Mouse (Mus musculus) central nervous system, embryonic 14 days (tissue): ENCODE data around the gene Usp13. TPM values are rescaled to one million over a fixed set of nuclear protein-coding genes. Genes with fewer than 3 reads are reported as not detected.

Experiments used
- polyA plus RNA-seq: library from polyadenylated mRNA; depleted of rRNA; stranded (reverse); fragments of >200 nt; gene quantifications from 2 replicates; pipeline ENCODE4 v1.2.3, GENCODE M21; 2012; rRNA removed

Gene Usp13
- 5.0 and 5.7 TPM in 2 replicates for polyA plus RNA-seq

DNA sequence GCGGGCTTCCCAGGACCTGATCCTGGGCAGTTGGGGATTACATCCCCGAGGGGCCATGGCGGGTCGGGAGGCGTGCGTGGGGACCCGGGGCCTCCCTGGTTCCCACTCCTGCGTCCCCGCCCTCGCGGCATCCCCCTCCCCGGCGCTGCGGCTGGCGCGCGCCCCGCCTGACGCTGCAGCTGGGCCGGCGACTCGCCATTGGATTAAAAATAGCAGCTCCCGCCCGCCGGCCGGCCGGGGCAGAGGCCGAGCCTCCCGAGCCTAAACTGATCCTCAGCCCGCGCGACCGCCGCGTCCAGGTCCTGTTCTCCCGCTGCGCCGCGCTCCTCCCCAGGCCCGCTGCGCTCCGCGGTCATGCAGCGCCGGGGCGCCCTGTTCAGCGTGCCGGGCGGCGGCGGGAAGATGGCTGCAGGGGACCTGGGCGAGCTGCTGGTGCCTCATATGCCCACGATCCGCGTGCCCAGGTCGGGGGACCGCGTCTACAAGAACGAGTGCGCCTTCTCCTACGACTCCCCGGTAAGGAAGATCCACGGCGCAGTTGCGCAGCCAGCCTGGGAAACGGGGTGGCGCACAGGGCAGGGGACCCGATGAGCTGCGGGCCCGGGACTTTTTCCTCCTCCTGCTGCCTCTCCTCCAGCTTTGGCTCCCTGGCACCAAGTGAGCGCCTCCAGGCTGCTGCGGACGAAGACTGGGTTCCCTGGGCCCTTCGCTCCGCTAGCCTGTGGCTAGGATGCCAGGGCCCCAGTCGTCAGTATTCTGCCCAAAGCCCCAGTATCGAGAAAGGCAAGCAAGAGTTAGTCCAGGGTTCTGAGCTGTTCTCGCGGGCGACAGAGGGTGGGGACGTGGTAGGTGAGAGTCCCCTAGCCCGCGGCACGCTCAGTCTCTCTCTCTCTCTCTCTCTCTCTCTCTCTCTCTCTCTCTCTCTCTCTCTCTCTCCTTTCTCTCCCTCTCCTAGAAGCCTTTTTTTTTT, at the start of gene Usp13:
Gene Usp13, plus strand, starts transcription at position 190 of the 970 bp plus-strand sequence.

Other genes starting within 250 kb of the Usp13 start
- 53.8 and 66.4 TPM in 2 replicates for gene Gnb4, start 201.0 kb upstream of the Usp13 start, polyA plus RNA-seq
- gene Actl6a, start 111.2 kb upstream of the Usp13 start, polyA plus RNA-seq = 68.8 and 80.0 TPM in 2 replicates
- 236 and 270 TPM in 2 replicates for gene Ndufb5, start 80.6 kb upstream of the Usp13 start, polyA plus RNA-seq
- 20.1 and 20.5 TPM in 2 replicates for gene Mrpl47, start 79.9 kb upstream of the Usp13 start, polyA plus RNA-seq